Mouse (Mus musculus) gastrocnemius, postnatal 10 days (tissue): ENCODE data around the gene Als2cl. TPM values are rescaled to one million over a fixed set of nuclear protein-coding genes. Genes with fewer than 3 reads are reported as not detected.

Source experiments
- DNase-seq: peaks from one replicate; pipeline ENCODE4 v3.0.0; 2021; ENCODE audit warnings: mixed read lengths
- microRNA-seq, 2 experiments: library from miRNA; unstranded; fragments of <30 nt; microRNA quantifications; one replicate each; pipeline ENCODE4 v1.2.0; 2021
- total RNA-seq, 2 experiments: library from RNA; stranded (reverse); gene quantifications; 2 replicates each; pipeline ENCODE4 v1.2.3; 2021

Gene Als2cl
- total RNA-seq, 2 experiments from 2014 or later = 4.5 to 9.7 TPM

- no peak for DNase-seq
These were observed 37.1 kb downstream of the Als2cl start, which contains the start of gene Fam240a for GRCm38 (mm10) chr9:110916786-110917185. Gene Fam240a, minus strand, starts transcription at chr9:110916861.

DNA sequence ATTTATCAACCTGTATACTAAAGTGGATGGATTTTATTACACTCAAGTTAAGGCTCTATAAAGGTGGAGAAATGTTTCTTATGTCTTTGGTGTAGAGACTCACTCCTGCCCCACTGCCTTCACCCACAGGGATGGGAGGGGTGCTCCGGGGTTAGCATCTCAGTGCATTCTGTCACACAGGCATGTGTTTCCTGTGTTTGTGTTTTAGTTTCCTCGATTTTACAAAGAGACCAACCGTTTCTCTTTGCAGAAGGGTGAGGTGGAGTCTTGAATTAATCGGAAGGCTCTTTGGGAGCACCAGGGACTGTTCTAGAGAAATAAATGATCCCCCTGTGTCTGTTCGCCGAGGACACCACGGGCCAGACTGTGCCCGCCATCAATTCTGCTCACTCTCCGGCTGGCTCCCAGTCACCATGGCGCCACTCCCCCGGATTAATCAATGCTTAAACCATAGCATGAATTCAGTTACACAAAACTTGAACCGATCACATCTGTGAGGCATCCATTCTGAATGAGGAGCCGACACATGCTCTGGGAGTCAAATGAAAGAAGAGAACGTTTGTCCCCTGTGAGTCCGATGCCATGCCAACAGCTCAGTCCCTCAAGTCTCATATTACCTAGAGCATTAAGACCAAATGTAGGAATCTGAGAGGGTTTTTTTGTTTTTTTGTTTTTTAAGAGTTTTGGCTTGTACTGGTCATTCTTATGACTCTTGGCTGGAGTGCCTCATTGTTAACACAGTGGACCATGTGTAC is 41.2 kb downstream of the Als2cl start:
- DNase-seq = no peak

- DNase-seq = peak; percentile 85
These were observed 43.1 kb downstream of the Als2cl start for GRCm38 (mm10) chr9:110922759-110923158.

GRCm38 (mm10) chr9:110931573-110931972 is 51.9 kb downstream of the Als2cl start:
- DNase-seq = no peak

DNA sequence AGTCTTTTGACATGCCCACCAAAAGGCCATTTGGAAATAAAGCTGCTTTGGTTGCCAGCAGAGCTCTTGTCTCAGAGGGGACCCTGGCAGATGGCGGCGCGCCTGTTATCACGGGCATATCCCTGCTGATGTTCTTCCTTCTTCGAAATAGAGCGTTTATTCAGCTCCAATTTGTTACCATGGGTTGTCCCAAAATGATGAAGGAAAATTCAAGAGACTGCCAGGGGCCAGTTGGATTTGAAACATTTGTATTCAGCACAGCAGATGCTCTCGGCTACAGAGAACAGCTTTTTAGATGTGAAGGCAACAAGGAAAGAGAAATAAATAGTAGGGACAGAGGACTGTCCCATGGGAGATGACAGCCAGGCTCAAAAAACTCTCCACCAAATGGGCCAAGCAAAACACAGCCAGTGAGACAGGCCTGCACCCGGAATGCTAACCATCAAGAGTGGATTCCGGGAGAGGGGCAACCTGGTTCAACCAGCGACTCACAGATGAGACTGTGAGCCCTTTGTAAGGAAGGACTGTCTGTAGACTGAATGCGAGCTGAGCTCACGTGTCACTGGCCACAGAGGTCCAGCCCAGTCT is 54.3 kb downstream of the Als2cl start:
- no peak for DNase-seq

DNA sequence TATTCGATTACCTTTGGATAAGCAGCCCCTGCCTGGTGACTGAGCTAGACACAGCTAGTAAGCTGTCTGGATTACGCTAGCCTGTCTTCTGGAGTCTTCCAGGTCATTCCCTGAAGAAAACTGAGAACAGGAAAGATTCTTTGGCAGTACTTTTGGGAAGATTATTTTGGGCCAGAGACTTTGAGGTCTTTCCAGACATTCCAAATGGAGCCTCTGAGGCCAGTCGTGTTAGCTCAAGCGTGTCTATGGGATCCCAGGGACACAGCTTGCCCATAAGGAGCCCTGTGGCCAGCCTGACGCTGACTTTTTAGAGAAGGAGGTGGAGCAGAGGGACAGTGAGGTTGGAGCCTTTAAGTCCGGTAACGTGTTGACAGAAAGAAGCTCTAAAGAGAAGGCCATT is 56.3 kb downstream of the Als2cl start:
- no peak for DNase-seq

DNA sequence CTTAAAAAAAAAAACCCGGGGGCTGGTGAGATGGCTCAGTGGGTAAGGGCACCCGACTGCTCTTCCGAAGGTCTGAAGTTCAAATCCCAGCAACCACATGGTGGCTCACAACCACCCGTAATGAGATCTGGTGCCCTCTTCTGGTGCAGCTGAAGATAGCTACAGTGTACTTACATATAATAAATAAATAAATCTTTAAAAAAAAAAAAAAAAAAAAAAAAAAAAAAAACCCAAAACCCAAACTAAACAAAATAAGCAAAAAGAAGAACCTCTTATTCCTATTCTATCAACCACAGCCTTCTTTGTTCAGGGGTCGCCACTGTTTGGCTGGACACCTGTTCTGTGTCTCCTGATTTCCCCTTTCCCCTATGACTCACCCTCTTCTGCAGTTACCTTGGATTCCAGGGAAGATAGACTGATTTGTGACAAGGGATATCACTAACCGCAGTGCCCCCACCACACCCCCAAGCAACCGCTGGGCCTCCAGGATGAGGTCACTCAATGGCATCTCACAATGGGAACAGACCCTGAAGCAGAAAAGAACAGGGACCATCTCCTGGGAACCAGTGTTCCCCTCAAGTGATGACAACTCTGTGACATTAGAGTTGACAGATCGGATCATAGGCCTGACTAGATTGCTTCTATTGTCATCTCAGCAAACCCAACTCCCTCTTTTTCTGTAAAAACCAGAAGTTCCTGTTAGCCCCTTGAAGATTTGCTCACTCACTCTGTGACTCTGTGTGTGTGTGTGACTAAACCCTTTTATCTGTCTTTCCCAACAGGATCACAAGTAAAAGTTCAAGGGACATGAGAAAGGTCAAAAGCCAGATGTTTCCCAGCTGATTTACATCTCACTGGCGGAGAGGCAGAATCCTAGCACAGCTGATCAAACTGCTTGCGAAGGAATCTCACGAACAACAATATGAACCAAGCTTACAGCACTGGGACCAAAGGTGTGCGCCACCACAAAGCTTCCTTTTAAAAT is 58.1 kb downstream of the Als2cl start:
- DNase-seq = no peak

GRCm38 (mm10) chr9:110944265-110944664 is 64.6 kb downstream of the Als2cl start:
- no peak for DNase-seq

- no peak for DNase-seq
These were observed 65.7 kb downstream of the Als2cl start for GRCm38 (mm10) chr9:110945343-110945742.

- DNase-seq = no peak
These were observed 66.3 kb downstream of the Als2cl start, which contains the start of gene Tdgf1 for GRCm38 (mm10) chr9:110945926-110946325. Gene Tdgf1, minus strand, starts transcription at chr9:110946158.

DNA sequence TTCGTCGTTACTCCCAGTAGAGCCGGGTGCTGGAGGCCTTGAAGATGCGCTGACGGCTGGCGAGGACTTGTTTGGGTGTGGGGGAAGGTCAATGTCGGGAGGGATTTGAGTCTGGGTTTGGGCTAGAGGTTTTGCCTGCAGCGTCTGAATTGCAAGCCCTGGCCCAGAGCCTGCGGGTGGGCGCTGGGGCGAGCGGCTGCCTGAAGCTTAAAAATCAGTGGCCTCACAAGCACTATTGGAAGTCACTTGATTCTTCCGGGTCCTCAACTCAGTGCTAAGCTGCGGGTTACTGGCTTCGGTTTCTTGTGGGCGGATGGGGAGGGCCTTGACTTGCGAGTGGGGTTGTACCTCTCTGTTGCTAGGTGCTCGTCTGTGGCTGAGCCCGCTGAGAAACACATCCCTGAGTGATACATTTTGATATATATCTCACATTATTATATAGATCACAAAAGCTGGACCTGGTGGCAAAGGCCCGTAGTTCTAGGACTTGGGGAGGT is 66.9 kb downstream of the Als2cl start:
- no peak for DNase-seq

DNA sequence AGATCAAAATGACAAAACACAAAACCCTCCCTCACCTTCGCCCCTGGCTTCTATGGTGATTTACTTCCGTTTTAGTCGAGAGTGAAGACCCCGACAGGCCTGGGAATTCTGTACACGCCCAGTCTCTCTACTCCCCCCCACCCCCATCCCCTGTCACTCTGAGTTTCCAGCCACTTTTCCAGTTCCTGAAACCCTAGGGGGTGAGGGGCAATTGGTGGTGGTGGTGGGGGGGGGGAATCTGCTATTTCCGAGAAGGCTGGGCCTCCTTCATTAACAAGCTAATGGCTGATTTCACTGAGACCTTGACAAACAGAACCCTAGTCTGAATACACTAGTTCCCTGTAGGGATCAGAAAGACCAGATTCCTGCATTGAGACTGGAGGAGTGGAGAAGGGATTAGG is 67.6 kb downstream of the Als2cl start:
- no peak for DNase-seq

- no peak for DNase-seq
These were observed 68.2 kb downstream of the Als2cl start for GRCm38 (mm10) chr9:110947900-110948299.

DNA sequence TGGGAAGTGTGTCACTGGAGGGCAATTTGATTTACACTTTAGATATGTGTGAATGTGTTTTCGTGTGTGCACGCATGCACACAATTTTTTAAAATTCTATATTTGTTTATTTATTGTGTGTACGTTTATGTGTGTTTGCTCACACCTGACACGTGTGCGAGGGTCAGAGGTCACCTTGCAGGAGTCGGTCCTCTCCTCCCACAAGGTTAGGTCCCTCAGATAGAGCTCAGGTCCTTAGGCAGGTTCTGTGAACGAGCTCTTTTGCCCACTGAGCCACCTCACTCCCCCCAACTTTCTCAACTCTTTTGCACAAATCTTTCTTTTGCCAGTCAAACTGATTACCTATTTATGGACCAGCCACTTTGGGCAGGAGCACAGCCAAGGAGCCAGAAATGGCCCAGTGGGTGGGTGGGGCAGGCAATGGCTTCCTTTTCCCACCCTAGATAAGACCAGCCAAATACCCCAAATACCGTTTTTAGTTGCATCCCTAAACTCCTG is 69.2 kb downstream of the Als2cl start:
- DNase-seq = no peak

- DNase-seq = no peak
These were observed 70.4 kb downstream of the Als2cl start for GRCm38 (mm10) chr9:110950109-110950508.

Small RNAs within 50 kb of the gene (microRNA-seq; reads per million reads assigned to microRNA genes)
- gene Gm24269 = 0 reads per million in 2 experiments

Other genes with a start within 250 kb of the Als2cl start
- 1 to 10 TPM; 2.2 to 3.4 TPM for gene Nbeal2, start 225.7 kb upstream of the Als2cl start, total RNA-seq
- gene Ccdc12, start 223.4 kb upstream of the Als2cl start, total RNA-seq = 10 to 100 TPM; 50.3 to 53.6 TPM
- 100 to 1,000 TPM; 260 to 321 TPM for gene Myl3, start 138.0 kb upstream of the Als2cl start, total RNA-seq
- gene Pth1r, start 132.7 kb upstream of the Als2cl start, total RNA-seq = 10 to 100 TPM in 1 of 2 experiments, 1 to 10 TPM in 1; 4.1 to 11.8 TPM
- not detected for gene Prss42, start 81.7 kb upstream of the Als2cl start, total RNA-seq
- gene Prss44, start 65.9 kb upstream of the Als2cl start, total RNA-seq = not detected
- not detected for gene Prss43, start 53.2 kb upstream of the Als2cl start, total RNA-seq
- gene Prss45, start 45.3 kb upstream of the Als2cl start, total RNA-seq = not detected
- under 1 TPM in 1 of 2 experiments, not detected in 1; 0.29 TPM for gene Prss46, start 35.4 kb upstream of the Als2cl start, total RNA-seq
- under 1 TPM in 1 of 2 experiments, not detected in 1; 0.41 TPM for gene Prss50, start 21.9 kb upstream of the Als2cl start, total RNA-seq
- under 1 TPM; 0.47 to 0.54 TPM for gene Tmie, start 243 bp downstream of the Als2cl start, total RNA-seq
- under 1 TPM in 1 of 2 experiments, not detected in 1; 0.99 TPM for gene Fam240a, start 37.0 kb downstream of the Als2cl start, total RNA-seq
- not detected for gene Tdgf1, start 66.3 kb downstream of the Als2cl start, total RNA-seq
- 10 to 100 TPM; 10.6 to 13.7 TPM for gene Lrrc2, start 71.7 kb downstream of the Als2cl start, total RNA-seq
- under 1 TPM; 0.92 to 0.93 TPM for gene Rtp3, start 110.7 kb downstream of the Als2cl start, total RNA-seq
- gene Ltf, start 139.4 kb downstream of the Als2cl start, total RNA-seq = 10 to 100 TPM in 1 of 2 experiments, 1 to 10 TPM in 1; 1.1 to 10.1 TPM
- gene Ccrl2, start 177.6 kb downstream of the Als2cl start, total RNA-seq = 1 to 10 TPM; 4.7 to 4.8 TPM
- 10 to 100 TPM; 72.3 to 80.8 TPM for gene Lrrfip2, start 237.7 kb downstream of the Als2cl start, total RNA-seq